Mouse (Mus musculus): Measurements from ENCODE around the gene Rad51b.

The Rad51b gene

GRCm38 (mm10) chr12:79530275-79530902 lies 233.3 kb downstream of the Rad51b start:
- DNase-seq (ENCODE audit: low read depth, low spot score) = no peak

DNA sequence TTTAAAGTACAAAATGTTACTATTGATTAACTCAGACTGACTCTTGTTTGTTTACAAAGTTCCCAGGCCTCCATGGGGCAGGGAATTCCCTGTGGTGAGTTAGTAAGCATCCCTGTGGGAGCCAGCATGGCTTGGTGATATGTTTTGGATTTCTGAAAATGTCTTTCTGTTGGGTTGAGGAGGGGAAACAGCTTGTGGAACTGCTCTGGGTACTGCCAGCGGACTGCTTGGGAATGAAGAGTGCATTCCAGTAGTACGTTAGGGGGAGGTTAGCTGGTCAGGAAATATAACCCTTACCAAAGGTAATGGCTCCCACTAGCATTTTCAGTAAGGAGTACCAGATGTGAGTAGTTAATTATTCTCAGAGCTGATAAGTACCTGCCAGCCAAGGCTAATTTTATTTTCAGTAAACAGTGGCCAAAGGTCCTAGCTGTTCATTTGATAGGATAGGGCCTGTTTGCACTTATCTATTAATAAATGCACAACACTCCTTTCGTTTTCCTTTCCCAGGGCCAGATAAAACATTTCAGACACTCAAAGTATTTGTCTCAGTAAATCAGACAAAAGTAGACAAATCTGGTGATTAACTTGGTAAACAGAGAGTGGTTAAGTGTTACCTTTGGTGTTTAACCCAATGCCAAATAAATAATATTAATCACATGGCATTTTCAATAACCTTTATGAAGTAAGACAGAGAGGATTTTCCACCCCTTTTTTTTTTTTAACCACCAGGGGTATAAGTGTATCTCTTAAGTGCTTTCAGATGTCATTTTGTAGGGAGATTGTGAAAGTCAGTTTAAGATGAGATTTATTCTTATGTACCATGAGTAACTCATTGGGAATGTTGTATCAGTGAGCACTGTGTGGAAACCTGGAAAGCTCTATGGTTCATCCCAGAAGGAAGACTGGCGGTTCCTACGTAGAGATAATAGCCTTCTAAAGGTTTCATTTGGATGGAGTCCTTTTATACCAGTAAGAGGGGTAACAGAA lies 235.0 kb downstream of the Rad51b start:
- DNase-seq (ENCODE audit: low read depth, low spot score) = no peak

DNA sequence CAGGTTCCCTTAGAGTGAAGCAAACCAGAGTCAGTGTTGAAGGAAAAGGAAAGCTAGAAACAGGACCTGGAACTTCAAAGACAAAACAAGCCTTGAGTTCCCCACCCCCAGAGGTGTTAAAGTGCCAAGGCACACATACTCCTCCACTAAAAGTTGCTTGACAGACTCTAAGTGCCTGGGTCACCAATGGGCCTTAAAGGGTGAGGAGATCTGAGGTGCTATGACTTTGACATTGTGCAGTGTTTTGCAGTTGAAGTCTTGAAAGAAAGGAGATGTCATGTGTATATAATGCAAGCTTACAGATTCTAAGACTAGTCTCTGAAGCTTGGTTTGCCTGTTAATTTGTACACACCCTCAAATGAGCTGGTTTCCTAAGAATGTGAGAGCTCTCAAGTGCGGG lies 237.7 kb downstream of the Rad51b start:
- no peak for DNase-seq (ENCODE audit: low read depth, low spot score)

- DNase-seq (ENCODE audit: low read depth, low spot score) = no peak
These were observed 238.7 kb downstream of the Rad51b start for GRCm38 (mm10) chr12:79535532-79536437.

- no peak for DNase-seq (ENCODE audit: low read depth, low spot score)
These were observed 243.1 kb downstream of the Rad51b start for GRCm38 (mm10) chr12:79540176-79540575.

DNA sequence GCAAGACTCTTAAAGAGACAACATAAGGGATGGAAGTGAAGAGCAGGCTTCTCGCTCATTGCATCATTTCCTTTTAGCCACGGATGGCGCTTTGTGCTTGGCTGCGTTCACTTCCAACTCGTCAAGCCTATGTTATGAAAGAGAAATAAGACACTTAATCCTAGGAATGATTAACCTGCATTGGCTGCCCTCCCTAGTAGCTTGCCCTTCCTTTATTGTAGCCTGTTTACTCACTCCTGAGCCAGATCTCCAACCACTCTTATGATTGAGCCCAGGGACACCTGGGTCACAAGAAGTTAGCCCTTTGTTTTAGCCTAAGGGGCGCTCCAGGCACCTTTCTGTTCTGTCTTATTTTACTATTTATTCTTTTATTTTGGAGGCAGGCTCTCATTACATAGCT lies 244.5 kb downstream of the Rad51b start:
- no peak for DNase-seq (ENCODE audit: low read depth, low spot score)

DNA sequence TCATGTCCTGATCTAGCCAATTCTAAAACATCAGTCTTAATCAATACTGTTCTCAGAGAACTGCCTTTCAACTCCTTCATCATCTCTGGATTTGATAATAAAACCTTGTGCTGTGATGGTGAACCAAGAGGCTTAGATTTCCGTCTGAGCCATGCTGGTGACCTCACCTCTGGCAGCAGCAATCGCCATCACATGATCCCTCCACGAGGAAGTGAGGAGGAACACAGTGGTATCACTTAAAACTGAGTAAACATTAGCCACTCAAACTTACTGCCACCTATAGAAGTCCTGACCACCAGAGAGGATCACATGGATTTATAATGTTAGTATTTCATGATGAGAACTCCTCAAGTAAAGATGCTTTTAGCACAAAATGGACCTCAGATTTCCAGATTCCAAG lies 248.0 kb downstream of the Rad51b start:
- DNase-seq (ENCODE audit: low read depth, low spot score) = no peak

DNA sequence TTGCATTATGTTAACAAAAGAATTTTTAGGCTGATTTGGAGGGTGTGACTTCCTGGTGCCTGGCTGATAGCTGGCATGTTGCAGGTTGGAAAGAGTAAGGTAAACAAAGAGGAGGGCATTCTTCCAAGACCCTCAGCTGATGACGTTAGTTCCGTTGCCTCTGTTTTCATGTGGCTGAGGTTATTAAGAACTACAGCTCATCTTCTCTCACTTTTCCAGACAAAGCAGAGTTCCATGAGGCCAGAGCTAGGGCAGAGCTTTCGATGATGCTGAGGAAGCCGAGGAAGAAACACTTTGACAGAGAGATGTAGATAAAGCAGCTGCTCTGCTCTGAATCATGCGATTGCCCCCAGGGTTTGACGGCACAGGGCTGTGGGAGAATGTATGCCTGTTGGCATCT lies 250.5 kb downstream of the Rad51b start:
- DNase-seq (ENCODE audit: low read depth, low spot score) = no peak

DNA sequence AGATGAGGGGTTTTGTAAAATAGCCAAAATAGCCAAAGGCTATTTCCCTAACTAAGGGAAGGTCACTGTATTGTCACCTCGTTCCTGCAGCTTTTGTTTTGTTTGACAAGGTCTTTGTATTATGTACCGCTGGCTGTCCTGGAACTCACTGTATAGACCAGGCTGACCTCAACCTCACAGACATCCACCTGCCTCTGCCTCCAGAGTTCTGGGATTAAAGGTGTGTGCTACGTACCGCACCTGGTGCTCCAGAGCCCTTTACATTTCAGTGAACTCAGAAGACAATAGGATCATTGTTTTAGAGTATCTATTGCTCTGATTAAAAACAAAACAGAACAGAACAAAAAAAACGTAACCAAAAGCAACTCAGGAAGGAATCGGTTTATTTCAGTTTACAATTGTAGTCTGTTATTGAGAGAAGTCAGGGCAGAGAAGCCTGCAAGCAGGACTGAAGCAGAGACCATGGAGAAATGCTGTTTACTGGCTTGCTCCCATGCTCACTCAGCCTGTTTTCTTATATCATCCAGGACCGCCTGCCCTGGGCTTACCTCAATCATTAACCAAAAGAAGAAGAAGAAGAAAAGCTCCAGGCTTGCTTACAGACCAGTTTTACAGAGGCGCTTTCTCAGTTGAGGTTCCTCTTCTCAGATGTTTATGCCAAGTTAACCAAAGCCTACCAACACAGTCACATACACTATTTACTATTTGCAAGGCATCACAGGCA lies 251.7 kb downstream of the Rad51b start:
- no peak for DNase-seq (ENCODE audit: low read depth, low spot score)

GRCm38 (mm10) chr12:79550049-79550682 lies 253.1 kb downstream of the Rad51b start:
- no peak for DNase-seq (ENCODE audit: low read depth, low spot score)

- DNase-seq (ENCODE audit: low read depth, low spot score) = no peak
These were observed 254.2 kb downstream of the Rad51b start for GRCm38 (mm10) chr12:79551274-79551673.

GRCm38 (mm10) chr12:79553056-79553455 lies 256.0 kb downstream of the Rad51b start:
- DNase-seq (ENCODE audit: low read depth, low spot score) = no peak

DNA sequence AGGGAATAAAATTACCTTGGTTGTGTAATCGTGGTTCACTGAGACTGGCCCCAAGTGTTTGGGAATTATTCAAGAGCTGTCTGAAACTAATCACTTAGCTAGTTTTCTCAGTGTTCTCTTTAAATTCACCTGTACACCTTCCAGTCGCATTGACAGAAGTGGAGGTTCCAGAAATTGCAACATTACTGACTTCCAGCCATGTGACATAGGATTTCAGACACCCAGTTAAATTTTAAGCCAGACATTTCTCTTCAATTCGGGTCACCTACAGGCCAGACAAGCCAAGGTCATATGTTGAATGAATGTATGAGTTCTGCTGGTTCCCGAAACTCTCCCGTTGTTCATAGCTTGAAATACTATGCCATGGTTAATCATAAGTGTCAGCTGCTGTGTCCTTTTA lies 260.8 kb downstream of the Rad51b start:
- DNase-seq (ENCODE audit: low read depth, low spot score) = no peak

DNA sequence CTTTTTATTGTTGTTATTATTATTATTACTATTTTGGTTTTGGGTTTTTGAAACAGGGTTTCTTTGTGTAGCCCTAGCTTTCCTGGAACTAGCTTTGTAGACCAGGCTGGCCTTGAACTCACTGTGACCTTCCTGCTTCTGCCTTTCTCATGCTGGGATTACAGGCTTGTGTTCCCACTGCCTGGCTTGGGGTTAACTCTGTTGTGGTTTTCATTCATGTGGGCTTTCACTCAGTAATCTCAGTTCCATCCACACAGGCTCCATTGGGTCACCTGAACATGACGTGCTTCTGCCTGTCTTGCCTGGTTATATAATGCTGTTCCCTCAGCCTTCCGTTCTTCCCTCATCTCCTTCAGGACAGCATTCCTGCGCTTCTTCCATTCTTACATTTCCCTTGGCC lies 261.6 kb downstream of the Rad51b start:
- DNase-seq (ENCODE audit: low read depth, low spot score) = no peak

GRCm38 (mm10) chr12:79559410-79560015 lies 262.4 kb downstream of the Rad51b start:
- DNase-seq (ENCODE audit: low read depth, low spot score) = no peak

DNA sequence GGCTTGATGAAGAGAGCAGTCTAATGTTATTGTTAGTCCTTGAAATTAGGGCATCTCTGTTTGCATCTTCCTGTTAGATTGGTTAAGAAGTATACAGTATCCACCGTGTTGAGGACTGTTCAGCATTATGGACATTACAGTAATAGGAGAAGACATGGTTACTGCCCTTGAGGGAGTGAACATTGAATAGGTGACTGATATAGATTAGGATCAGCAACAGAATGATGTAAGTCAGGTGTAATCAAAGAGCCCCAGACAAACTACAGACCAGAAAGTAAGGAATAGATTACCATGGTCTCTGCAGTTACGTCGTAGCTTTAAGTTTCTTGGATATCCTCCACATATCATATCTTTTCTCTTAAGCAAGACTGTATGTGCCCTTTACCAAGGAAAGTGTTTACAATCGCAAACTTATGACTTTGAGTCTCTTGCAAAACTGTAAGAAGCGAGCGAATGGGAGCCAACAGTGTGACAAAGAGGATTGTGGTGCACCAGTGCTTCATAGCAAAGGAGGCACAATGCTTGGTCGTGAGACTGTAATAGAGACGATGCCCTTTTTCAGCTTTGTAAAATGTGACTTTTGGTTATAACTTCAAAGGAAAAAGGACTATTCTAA lies 263.1 kb downstream of the Rad51b start:
- DNase-seq (ENCODE audit: low read depth, low spot score) = no peak

- no peak for DNase-seq (ENCODE audit: low read depth, low spot score)
These were observed 263.8 kb downstream of the Rad51b start for GRCm38 (mm10) chr12:79560893-79561292.

- no peak for DNase-seq (ENCODE audit: low read depth, low spot score)
These were observed 277.3 kb downstream of the Rad51b start for GRCm38 (mm10) chr12:79574159-79575040.

DNA sequence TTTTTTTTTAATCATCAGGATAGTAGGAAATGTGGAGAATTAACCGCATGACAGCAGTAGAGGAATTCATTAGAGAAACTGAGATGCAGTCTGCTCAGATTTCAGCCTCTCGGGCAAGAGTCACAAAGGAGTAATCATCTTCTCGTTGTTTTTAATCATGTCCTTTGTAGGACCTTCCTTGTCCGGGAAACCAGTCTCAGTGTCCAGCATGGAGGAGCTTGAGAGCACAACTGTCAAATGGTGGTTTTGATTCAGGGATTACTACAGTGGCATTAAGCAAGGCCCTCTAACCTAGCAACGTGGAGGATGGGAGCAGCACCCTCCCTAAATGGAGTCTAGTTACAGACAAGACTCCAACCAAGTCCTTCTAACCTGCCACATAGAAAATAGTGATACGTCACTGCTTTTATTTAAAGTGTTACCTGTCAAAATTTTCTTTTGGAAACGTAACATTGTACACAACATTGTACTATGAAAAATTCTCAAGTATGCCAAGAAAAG lies 278.0 kb downstream of the Rad51b start:
- DNase-seq (ENCODE audit: low read depth, low spot score) = no peak
